Mouse (Mus musculus) heart, adult 11 months (tissue): Measurements from ENCODE around the gene Pla2g6.
A peak's percentile ranks its signal among the peaks of the same experiment; 100 is the strongest.

Experiments
- DNase-seq: peaks from one replicate; pipeline ENCODE4 v3.0.0; 2022

The Pla2g6 gene

GRCm38 (mm10) chr15:79348651-79349050 lies 20.5 kb upstream of the Pla2g6 start:
- peak; percentile 94 for DNase-seq

GRCm38 (mm10) chr15:79347845-79348506 lies 19.8 kb upstream of the Pla2g6 start:
- peak; percentile 99 for DNase-seq

- DNase-seq = peak; percentile 99
Measured at GRCm38 (mm10) chr15:79347165-79347844, 19.1 kb upstream of the Pla2g6 start.

GRCm38 (mm10) chr15:79346051-79346793 lies 18.0 kb upstream of the Pla2g6 start, which contains the start of gene Maff:
Maff (plus strand) TSS chr15:79346621.
- DNase-seq = peak; percentile 95

GRCm38 (mm10) chr15:79344627-79345026 lies 16.4 kb upstream of the Pla2g6 start:
- no peak for DNase-seq

GRCm38 (mm10) chr15:79342641-79343337 lies 14.6 kb upstream of the Pla2g6 start:
- peak; percentile 90 for DNase-seq

GRCm38 (mm10) chr15:79338978-79339377 lies 10.8 kb upstream of the Pla2g6 start:
- no peak for DNase-seq

GRCm38 (mm10) chr15:79335061-79335655 lies 7.0 kb upstream of the Pla2g6 start:
- no peak for DNase-seq

GRCm38 (mm10) chr15:79333409-79333808 lies 5.2 kb upstream of the Pla2g6 start:
- peak; percentile 96 for DNase-seq

GRCm38 (mm10) chr15:79330521-79330920 lies 2.3 kb upstream of the Pla2g6 start:
- DNase-seq = no peak

GRCm38 (mm10) chr15:79329979-79330363 lies 1.8 kb upstream of the Pla2g6 start:
- DNase-seq = no peak

- DNase-seq = no peak
Measured at GRCm38 (mm10) chr15:79329346-79329978, 1.3 kb upstream of the Pla2g6 start.

- DNase-seq = no peak
Measured at GRCm38 (mm10) chr15:79328939-79329275, 717 bp upstream of the Pla2g6 start.

- DNase-seq = peak; percentile 96
Measured at GRCm38 (mm10) chr15:79326971-79327961, 924 bp downstream of the Pla2g6 start.

GRCm38 (mm10) chr15:79326264-79326663 lies 1.9 kb downstream of the Pla2g6 start:
- DNase-seq = no peak

- DNase-seq = peak; percentile 94
Measured at GRCm38 (mm10) chr15:79325742-79326141, 2.4 kb downstream of the Pla2g6 start.

GRCm38 (mm10) chr15:79324373-79324772 lies 3.8 kb downstream of the Pla2g6 start:
- peak; percentile 91 for DNase-seq

- peak; percentile 92 for DNase-seq
Measured at GRCm38 (mm10) chr15:79323791-79324155, 4.4 kb downstream of the Pla2g6 start.

GRCm38 (mm10) chr15:79322991-79323790 lies 5.0 kb downstream of the Pla2g6 start:
- DNase-seq = peak; percentile 99
